Mouse (Mus musculus) bone marrow macrophage, adult 2 months (primary cell): ENCODE results near the gene Kcnd2.

Experiments used
- CTCF ChIP-seq: IDR thresholded peaks from 2 replicates; pipeline ENCODE4 v1.5.1; 2012; ENCODE audit warnings: low read depth, mild to moderate bottlenecking, low read length, moderate library complexity
- POLR2A ChIP-seq: IDR thresholded peaks from 2 replicates; pipeline ENCODE4 v1.6.1; 2012; ENCODE audit warnings: mild to moderate bottlenecking, low read depth, low read length, borderline replicate concordance

DNA sequence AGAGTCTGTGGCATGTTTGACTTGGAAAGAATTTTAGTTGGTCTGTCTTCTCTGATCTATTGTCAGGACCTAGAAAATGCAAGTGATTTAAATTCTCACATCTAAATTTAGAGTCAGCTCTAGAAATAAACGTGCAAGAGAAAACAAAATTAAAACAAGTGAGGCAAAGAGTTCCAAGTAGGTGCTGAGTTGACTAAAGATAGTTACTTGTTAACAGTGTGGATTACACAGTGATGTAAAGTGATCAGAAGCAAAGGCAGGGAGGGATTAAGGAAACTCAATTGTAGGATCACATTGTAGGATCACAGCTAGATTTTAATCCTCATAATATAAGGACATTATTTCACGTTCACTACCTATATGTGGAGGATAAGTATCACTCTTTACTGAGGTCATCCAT is 52.6 kb downstream of the Kcnd2 start:
- TF ChIP-seq POLR2A (no peak), CTCF (no peak)
